Mouse (Mus musculus): ENCODE measurements around the gene Kif3c. TPM values are rescaled to one million over a fixed set of nuclear protein-coding genes. Genes with fewer than 3 reads are reported as not detected.

The Kif3c gene
- total and polyA plus RNA-seq, 2 experiments from 2014 or later: 58.5 to 150 TPM

DNA sequence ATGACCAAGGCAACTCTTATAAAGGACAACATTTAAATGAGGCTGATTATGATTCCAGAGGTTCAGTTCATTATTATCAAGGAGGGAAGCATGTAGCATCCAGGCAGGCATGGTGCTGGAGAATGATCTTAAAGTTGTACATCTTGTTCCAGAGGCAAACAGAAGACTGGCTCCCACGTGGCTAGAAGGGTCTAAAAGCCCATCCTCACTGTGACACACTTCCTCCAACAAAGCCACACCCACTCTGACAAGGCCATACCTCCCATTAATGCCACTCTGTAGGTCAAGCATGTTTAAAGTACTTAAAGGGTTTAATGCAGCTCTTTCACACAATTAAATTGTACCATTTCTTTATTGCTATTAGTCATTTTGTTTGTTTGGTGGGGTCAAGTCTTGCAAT, 68.8 kb downstream of the Kif3c start:
- Histone ChIP-seq H3K9me3 (ENCODE audit: low read length) (no peaks in the 10 kb centered on the region), H3K4me1 (ENCODE audit: insufficient read depth, low read length) (no peaks in the 10 kb centered on the region), H3K36me3 (ENCODE audit: insufficient read depth, low read length) (no peaks in the 10 kb centered on the region), H3K27ac (no peak overlapping the region), H3K4me2 (ENCODE audit: low read depth, low read length) (no peak overlapping the region), H3K4me3 (ENCODE audit: low read length) (no peak overlapping the region), H3K9ac (replicated peaks; ENCODE audit: low read length) (no peak overlapping the region), H3K27me3 (ENCODE audit: insufficient read depth, low read length) (no peaks in the 10 kb centered on the region)
- DNase-seq (ENCODE audit: low spot score): no peak
- 85% methylated on average over 1 of the region's 1 CpGs for WGBS
- no peak for TF ChIP-seq CTCF (IDR thresholded peaks at IDR 0.05; ENCODE audit: low read depth)
- ATAC-seq: no peak

DNA sequence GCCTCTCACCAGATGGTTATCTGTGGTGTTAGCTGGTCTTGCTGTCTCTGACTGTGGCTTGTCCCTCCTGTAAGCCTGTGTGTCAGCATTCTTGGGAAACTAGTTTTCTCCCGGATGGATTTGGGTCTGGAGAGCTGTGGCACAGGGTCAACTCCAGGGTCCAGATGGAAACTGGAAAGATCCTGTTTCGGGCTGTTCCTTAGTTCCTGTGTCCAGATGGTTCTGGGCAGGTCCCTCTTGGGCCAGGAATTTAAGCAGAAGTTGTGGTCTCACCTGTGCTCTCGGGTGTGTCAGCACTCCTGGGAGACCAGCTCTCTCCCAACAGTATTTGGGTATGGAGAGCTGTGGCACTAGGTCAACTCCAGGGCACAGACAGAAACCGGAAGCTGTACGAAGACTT, 71.5 kb downstream of the Kif3c start:
- no peak overlapping the region for H3K4me3 ChIP-seq (ENCODE audit: low read length)
- no peaks in the 10 kb centered on the region for H3K4me1 ChIP-seq (ENCODE audit: insufficient read depth, low read length)
- H3K27me3 ChIP-seq (ENCODE audit: insufficient read depth, low read length): no peaks in the 10 kb centered on the region
- no peak for ATAC-seq
- no peak overlapping the region for H3K4me2 ChIP-seq (ENCODE audit: low read depth, low read length)
- DNase-seq (ENCODE audit: low spot score): no peak
- no peak overlapping the region for H3K9ac ChIP-seq (replicated peaks; ENCODE audit: low read length)
- no peak overlapping the region for H3K27ac ChIP-seq
- WGBS: 96% methylated on average over 5 of the region's 5 CpGs
- H3K9me3 ChIP-seq (ENCODE audit: low read length): no peaks in the 10 kb centered on the region
- H3K36me3 ChIP-seq (ENCODE audit: insufficient read depth, low read length): no peaks in the 10 kb centered on the region
- TF ChIP-seq CTCF (IDR thresholded peaks at IDR 0.05; ENCODE audit: low read depth): no peak

DNA sequence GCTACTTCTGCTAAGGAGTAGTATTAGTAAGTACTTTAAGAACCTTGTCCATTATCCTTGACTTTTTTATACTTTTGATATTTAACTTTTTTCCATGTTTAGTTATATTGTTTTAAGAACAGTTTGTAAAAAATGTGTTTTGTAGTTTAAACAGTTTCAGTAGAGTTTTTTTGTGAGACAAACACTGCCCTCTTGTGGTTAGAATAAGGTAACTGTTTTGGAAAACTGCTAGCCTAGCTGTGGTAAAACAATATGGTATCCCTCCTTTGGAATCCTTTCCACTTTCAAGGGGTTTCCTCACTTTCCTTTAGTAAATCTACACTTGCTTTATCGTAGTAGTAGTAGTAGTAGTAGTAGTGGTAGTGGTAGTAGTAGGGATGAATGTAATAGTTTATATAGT, 72.9 kb downstream of the Kif3c start:
- Histone ChIP-seq H3K4me1 (ENCODE audit: insufficient read depth, low read length) (no peaks in the 10 kb centered on the region), H3K36me3 (ENCODE audit: insufficient read depth, low read length) (no peaks in the 10 kb centered on the region), H3K27me3 (ENCODE audit: insufficient read depth, low read length) (no peaks in the 10 kb centered on the region), H3K4me2 (ENCODE audit: low read depth, low read length) (no peak overlapping the region), H3K27ac (no peak overlapping the region), H3K9me3 (ENCODE audit: low read length) (no peaks in the 10 kb centered on the region), H3K4me3 (ENCODE audit: low read length) (no peak overlapping the region), H3K9ac (replicated peaks; ENCODE audit: low read length) (no peak overlapping the region)
- no peak for ATAC-seq
- 97% methylated on average over 1 of the region's 1 CpGs for WGBS
- TF ChIP-seq CTCF (IDR thresholded peaks at IDR 0.05; ENCODE audit: low read depth): peak; percentile 40
- no peak for DNase-seq (ENCODE audit: low spot score)

DNA sequence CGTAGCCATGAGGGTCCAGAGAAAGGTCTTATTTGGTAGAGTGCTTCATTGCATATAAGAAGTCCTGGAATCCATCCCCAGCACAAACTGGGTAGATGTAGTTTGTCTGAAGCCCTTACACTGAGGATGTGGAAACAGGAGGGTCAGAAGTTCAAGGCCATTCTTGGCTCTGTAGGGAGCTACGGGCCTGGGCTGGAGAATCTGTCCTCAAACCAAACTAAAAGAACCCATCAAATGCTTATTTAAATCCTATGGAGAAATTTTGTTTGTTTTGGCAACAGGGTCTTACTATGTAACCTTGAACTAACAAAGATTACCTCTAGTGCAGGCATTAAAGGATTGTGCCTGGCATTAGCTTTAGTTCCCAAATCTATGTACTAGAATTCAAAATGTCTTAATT, 76.0 kb downstream of the Kif3c start:
- Histone ChIP-seq H3K9me3 (ENCODE audit: low read length) (no peaks in the 10 kb centered on the region), H3K27me3 (ENCODE audit: insufficient read depth, low read length) (no peaks in the 10 kb centered on the region), H3K27ac (no peak overlapping the region), H3K4me3 (ENCODE audit: low read length) (no peak overlapping the region), H3K36me3 (ENCODE audit: insufficient read depth, low read length) (no peaks in the 10 kb centered on the region), H3K4me1 (ENCODE audit: insufficient read depth, low read length) (no peaks in the 10 kb centered on the region), H3K9ac (replicated peaks; ENCODE audit: low read length) (no peak overlapping the region), H3K4me2 (ENCODE audit: low read depth, low read length) (no peak overlapping the region)
- ATAC-seq (no peak), DNase-seq (ENCODE audit: low spot score) (no peak)
- 87% methylated on average over 2 of the region's 2 CpGs for WGBS
- no peak for TF ChIP-seq CTCF (IDR thresholded peaks at IDR 0.05; ENCODE audit: low read depth)

DNA sequence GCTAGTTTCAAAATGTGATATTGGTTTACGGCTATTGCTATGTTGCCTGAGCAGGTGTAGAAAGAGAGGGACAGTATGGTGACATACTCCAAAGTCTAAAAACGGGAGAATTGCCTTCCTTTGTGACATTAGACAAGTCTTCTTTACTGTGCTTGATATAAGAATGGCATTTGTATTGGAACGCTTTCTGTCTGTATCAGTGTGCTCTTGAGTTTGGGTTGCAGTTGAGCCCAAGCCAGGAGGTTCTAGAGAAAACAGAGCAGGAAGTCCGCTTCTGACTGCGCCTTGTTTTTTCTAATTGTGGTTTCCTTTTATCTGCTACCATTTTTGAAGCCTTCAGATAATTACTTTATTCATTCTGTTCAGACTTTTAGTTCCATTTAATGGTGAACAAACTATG, 76.4 kb downstream of the Kif3c start:
- no peak overlapping the region for H3K9ac ChIP-seq (replicated peaks; ENCODE audit: low read length)
- H3K27ac ChIP-seq: no peak overlapping the region
- no peak for TF ChIP-seq CTCF (IDR thresholded peaks at IDR 0.05; ENCODE audit: low read depth)
- ATAC-seq (no peak), DNase-seq (ENCODE audit: low spot score) (no peak)
- no peaks in the 10 kb centered on the region for H3K4me1 ChIP-seq (ENCODE audit: insufficient read depth, low read length)
- no peaks in the 10 kb centered on the region for H3K36me3 ChIP-seq (ENCODE audit: insufficient read depth, low read length)
- H3K4me2 ChIP-seq (ENCODE audit: low read depth, low read length): no peak overlapping the region
- no peak overlapping the region for H3K4me3 ChIP-seq (ENCODE audit: low read length)
- WGBS: 86% methylated on average over 5 of the region's 5 CpGs
- H3K27me3 ChIP-seq (ENCODE audit: insufficient read depth, low read length): no peaks in the 10 kb centered on the region
- H3K9me3 ChIP-seq (ENCODE audit: low read length): no peaks in the 10 kb centered on the region

DNA sequence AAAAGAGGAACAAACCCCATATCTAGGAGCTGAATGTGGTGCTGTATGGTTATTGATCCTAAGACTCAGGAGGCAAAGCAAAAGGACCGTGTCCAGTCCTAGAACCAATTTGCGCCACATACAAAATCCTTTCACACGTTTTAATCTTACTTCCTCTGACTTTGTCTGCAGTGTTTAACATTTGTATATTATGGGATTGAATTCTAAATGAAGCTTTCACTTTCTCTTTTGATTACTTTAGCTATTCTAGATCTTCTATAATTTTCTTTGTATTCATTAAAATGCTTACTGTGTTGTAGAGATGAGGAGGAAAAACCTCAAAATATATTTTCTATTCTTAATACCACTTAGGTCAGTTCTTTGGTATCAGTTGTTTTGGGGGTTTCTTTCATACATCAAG, 88.6 kb downstream of the Kif3c start:
- Histone ChIP-seq H3K4me3 (ENCODE audit: low read length) (no peak overlapping the region), H3K27me3 (ENCODE audit: insufficient read depth, low read length) (no peaks in the 10 kb centered on the region), H3K4me1 (ENCODE audit: insufficient read depth, low read length) (no peaks in the 10 kb centered on the region), H3K27ac (no peak overlapping the region), H3K36me3 (ENCODE audit: insufficient read depth, low read length) (peaks cover 18% of the 10 kb centered on the region), H3K4me2 (ENCODE audit: low read depth, low read length) (no peak overlapping the region), H3K9ac (replicated peaks; ENCODE audit: low read length) (no peak overlapping the region), H3K9me3 (ENCODE audit: low read length) (no peaks in the 10 kb centered on the region)
- TF ChIP-seq CTCF (IDR thresholded peaks at IDR 0.05; ENCODE audit: low read depth): no peak
- DNase-seq (ENCODE audit: low spot score) (no peak), ATAC-seq (no peak)
- 84% methylated on average over 3 of the region's 3 CpGs for WGBS

Other genes starting within 250 kb of the Kif3c start
- 202 and 220 TPM in 2 replicates for gene Rab10, start 55.2 kb upstream of the Kif3c start, total RNA-seq (2014; rRNA removed)
- 133 and 140 TPM in 2 replicates for gene Rab10, start 55.2 kb upstream of the Kif3c start, polyA plus RNA-seq (2015; fragmentation: Nextera tagmentation; extraction: Ambion mirVana)
- gene Asxl2, start 61.7 kb downstream of the Kif3c start, total RNA-seq (2014; rRNA removed): 13.2 and 16.1 TPM in 2 replicates
- 9.6 and 10.7 TPM in 2 replicates for gene Asxl2, start 61.7 kb downstream of the Kif3c start, polyA plus RNA-seq (2015; fragmentation: Nextera tagmentation; extraction: Ambion mirVana)
- 47.8 and 54.3 TPM in 2 replicates for gene Dtnb, start 207.2 kb downstream of the Kif3c start, total RNA-seq (2014; rRNA removed)
- gene Dtnb, start 207.2 kb downstream of the Kif3c start, polyA plus RNA-seq (2015; fragmentation: Nextera tagmentation; extraction: Ambion mirVana): 48.4 and 51.6 TPM in 2 replicates